Mouse (Mus musculus): Measurements from ENCODE around the gene Lrrc23. TPM values are rescaled to one million over a fixed set of nuclear protein-coding genes. Genes with fewer than 3 reads are reported as not detected.

The Lrrc23 gene
- polyA plus RNA-seq, 1 experiment = 0.13 TPM

DNA sequence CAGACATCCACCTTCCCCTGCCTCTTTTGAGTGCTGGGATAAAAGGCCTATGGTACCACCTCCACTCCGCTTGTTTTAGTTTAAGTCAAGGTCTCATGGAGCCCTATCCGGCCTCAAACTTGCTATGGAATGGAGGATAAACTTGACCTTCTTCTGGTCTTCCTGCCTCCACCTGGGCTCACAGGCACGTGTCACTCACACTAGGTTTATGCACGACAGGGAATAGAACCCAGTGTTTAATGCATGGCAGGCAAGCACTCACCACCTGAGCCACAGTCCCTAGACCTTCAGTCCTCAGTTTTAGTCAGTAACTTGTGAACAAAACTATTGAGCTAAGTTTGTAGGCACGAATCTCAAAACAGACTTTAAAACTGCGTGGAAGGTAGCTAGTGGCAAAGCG, 48.5 kb downstream of the Lrrc23 start:
- no peak overlapping the region for H3K4me3 ChIP-seq
- H3K4me2 ChIP-seq (ENCODE audit: low read depth) = no peak overlapping the region
- H3K27me3 ChIP-seq (ENCODE audit: control insufficient read depth, insufficient read depth, insufficient read length) = no peaks in the 10 kb centered on the region
- H3K36me3 ChIP-seq (ENCODE audit: control insufficient read depth, insufficient read depth) = no peaks in the 10 kb centered on the region
- no peak for TF ChIP-seq MYOD1 (IDR thresholded peaks at IDR 0.05; ENCODE audit: control insufficient read depth in 1 of 3, insufficient read length in 2 of 3, low read depth in 2 of 3)
- no peak for TF ChIP-seq USF1 (IDR thresholded peaks at IDR 0.05; ENCODE audit: low read depth)
- TF ChIP-seq MYOG (IDR thresholded peaks at IDR 0.05; ENCODE audit: control insufficient read depth in 1 of 3, insufficient read depth in 1 of 3, insufficient read length in 2 of 3, low read depth in 2 of 3) = no peak
- TF ChIP-seq POLR2AphosphoS2 (IDR thresholded peaks at IDR 0.05; ENCODE audit: insufficient read length, low read depth) = no peak
- TF ChIP-seq TCF3 (IDR thresholded peaks at IDR 0.05; ENCODE audit: insufficient read length, low read depth) = no peak
- TF ChIP-seq MAX (IDR thresholded peaks at IDR 0.05; ENCODE audit: low read depth) = no peak
- TF ChIP-seq SRF (IDR thresholded peaks at IDR 0.05; ENCODE audit: control insufficient read depth, insufficient read length, low read depth) = no peak
- H3ac ChIP-seq (ENCODE audit: control insufficient read depth, insufficient read length) = no peak overlapping the region
- no peaks in the 10 kb centered on the region for H3K79me2 ChIP-seq (ENCODE audit: control insufficient read depth, insufficient read depth)

DNA sequence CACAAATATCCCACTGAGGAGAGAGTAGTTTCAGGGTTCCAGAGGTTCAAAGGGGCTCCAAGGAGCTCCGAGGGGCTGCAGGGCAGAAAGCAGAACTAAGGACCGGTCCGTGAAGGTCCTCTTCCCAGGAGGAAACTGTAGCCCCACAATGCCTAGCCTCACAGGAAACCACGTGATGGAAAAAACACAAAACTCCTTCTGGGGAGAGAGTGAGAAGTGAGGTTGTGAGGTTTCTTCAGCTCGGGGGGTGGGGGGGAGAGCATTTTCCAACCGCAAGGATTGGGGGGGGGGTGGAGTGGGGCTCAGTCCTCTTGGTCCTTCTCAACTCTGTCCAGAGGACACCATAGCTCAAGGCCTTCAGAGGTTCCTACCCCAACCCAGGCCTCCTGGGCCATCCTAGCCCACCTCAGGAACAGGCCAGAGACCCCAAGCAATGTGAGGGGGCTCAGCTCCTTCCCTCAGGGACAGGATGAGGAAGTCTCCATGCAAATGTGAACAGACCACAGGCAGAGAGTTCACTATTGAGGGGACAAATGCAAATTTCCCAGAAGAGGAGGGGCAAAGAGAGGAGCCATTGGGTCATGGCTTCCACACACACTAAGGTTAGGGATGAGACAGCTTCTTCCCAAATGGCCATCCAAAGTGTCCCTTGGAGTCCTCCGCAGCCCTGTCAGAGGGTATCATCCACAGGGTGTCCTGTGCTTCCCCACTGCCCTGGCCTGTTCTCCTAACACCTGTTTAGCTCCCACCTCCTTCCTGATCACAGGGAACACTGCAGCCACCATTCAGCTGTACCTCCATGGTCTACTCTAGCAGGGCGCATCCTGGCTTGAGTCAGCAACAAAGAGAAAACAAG, 49.4 kb downstream of the Lrrc23 start:
- no peak overlapping the region for H3K4me2 ChIP-seq (ENCODE audit: low read depth)
- no peak for TF ChIP-seq USF1 (IDR thresholded peaks at IDR 0.05; ENCODE audit: low read depth)
- no peak for TF ChIP-seq POLR2AphosphoS2 (IDR thresholded peaks at IDR 0.05; ENCODE audit: insufficient read length, low read depth)
- TF ChIP-seq MYOG (IDR thresholded peaks at IDR 0.05; ENCODE audit: control insufficient read depth in 1 of 3, insufficient read depth in 1 of 3, insufficient read length in 2 of 3, low read depth in 2 of 3) = no peak
- TF ChIP-seq E2F4 (IDR thresholded peaks at IDR 0.05; ENCODE audit: insufficient read depth) = no peak
- no peak for TF ChIP-seq MYOD1 (IDR thresholded peaks at IDR 0.05; ENCODE audit: control insufficient read depth in 1 of 3, insufficient read length in 2 of 3, low read depth in 2 of 3)
- TF ChIP-seq CEBPB (IDR thresholded peaks at IDR 0.05; ENCODE audit: insufficient read depth, poor library complexity, severe bottlenecking) = no peak
- TF ChIP-seq POLR2A (IDR thresholded peaks at IDR 0.05; ENCODE audit: insufficient read length, low read depth) = no peak
- TF ChIP-seq TCF3 (IDR thresholded peaks at IDR 0.05; ENCODE audit: insufficient read length, low read depth) = no peak
- no peaks in the 10 kb centered on the region for H3K79me2 ChIP-seq (ENCODE audit: control insufficient read depth, insufficient read depth)
- no peaks in the 10 kb centered on the region for H3K36me3 ChIP-seq (ENCODE audit: control insufficient read depth, insufficient read depth)
- no peaks in the 10 kb centered on the region for H3K27me3 ChIP-seq (ENCODE audit: control insufficient read depth, insufficient read depth, insufficient read length)
- no peak overlapping the region for H3ac ChIP-seq (ENCODE audit: control insufficient read depth, insufficient read length)
- H3K4me3 ChIP-seq = no peak overlapping the region

DNA sequence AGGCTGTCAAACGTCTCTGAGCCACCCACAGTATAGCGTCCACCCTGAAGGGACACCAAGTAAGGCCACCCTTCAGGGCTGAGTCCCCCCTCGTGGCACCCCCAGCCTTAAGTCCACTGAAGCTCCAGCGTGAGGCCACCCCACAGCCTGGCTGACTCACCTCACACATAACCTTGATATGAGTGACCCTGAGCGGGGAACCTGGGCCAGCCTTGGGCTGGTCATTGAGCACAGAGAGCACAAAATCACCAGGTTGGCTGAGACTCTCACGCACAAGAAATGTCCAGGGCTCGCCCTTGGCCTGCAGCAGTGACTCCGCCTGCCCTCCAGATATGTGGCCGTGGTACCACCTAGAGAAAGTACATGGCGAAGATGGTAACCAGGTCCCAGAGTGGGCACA, 50.9 kb downstream of the Lrrc23 start:
- no peaks in the 10 kb centered on the region for H3K27me3 ChIP-seq (ENCODE audit: control insufficient read depth, insufficient read depth, insufficient read length)
- no peaks in the 10 kb centered on the region for H3K79me2 ChIP-seq (ENCODE audit: control insufficient read depth, insufficient read depth)
- no peak overlapping the region for H3ac ChIP-seq (ENCODE audit: control insufficient read depth, insufficient read length)
- H3K36me3 ChIP-seq (ENCODE audit: control insufficient read depth, insufficient read depth) = no peaks in the 10 kb centered on the region
- no peak overlapping the region for H3K4me3 ChIP-seq
- no peak for TF ChIP-seq POLR2A (IDR thresholded peaks at IDR 0.05; ENCODE audit: insufficient read length, low read depth)
- no peak for TF ChIP-seq CEBPB (IDR thresholded peaks at IDR 0.05; ENCODE audit: insufficient read depth, poor library complexity, severe bottlenecking)
- TF ChIP-seq MYOD1 (IDR thresholded peaks at IDR 0.05; ENCODE audit: control insufficient read depth in 1 of 3, insufficient read length in 2 of 3, low read depth in 2 of 3) = no peak
- no peak for TF ChIP-seq SRF (IDR thresholded peaks at IDR 0.05; ENCODE audit: control insufficient read depth, insufficient read length, low read depth)
- TF ChIP-seq POLR2AphosphoS2 (IDR thresholded peaks at IDR 0.05; ENCODE audit: insufficient read length, low read depth) = no peak
- no peak for TF ChIP-seq MAX (IDR thresholded peaks at IDR 0.05; ENCODE audit: low read depth)
- TF ChIP-seq USF1 (IDR thresholded peaks at IDR 0.05; ENCODE audit: low read depth) = no peak
- TF ChIP-seq E2F4 (IDR thresholded peaks at IDR 0.05; ENCODE audit: insufficient read depth) = no peak
- H3K4me2 ChIP-seq (ENCODE audit: low read depth) = no peak overlapping the region

DNA sequence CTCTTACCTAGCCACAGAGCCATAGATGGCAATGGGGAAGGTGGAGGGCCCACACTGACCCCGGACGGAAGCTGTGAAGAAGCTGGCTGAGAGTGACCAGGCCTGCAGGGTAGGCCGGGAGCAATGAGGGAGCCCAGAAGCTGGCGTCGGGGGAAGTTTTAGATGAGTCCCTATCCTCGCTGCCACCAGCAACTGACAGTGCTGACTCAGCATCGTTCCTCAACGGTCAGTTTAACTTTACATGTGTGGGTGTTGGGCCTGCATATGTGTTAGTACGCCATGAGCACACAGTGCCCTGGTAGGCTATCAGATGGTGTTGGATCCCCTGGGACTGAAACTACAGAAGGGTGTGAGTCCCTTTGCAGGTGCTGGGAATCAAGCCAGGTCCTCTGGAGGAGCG, 55.1 kb downstream of the Lrrc23 start:
- Histone ChIP-seq H3K4me2 (ENCODE audit: low read depth) (no peak overlapping the region), H3K4me3 (no peak overlapping the region), H3ac (ENCODE audit: control insufficient read depth, insufficient read length) (no peak overlapping the region), H3K27me3 (ENCODE audit: control insufficient read depth, insufficient read depth, insufficient read length) (no peaks in the 10 kb centered on the region), H3K79me2 (ENCODE audit: control insufficient read depth, insufficient read depth) (no peaks in the 10 kb centered on the region), H3K36me3 (ENCODE audit: control insufficient read depth, insufficient read depth) (no peaks in the 10 kb centered on the region)
- TF ChIP-seq POLR2AphosphoS2 (IDR thresholded peaks at IDR 0.05; ENCODE audit: insufficient read length, low read depth) = no peak
- TF ChIP-seq SRF (IDR thresholded peaks at IDR 0.05; ENCODE audit: control insufficient read depth, insufficient read length, low read depth) = no peak
- no peak for TF ChIP-seq USF1 (IDR thresholded peaks at IDR 0.05; ENCODE audit: low read depth)
- TF ChIP-seq TCF3 (IDR thresholded peaks at IDR 0.05; ENCODE audit: insufficient read length, low read depth) = no peak
- no peak for TF ChIP-seq CEBPB (IDR thresholded peaks at IDR 0.05; ENCODE audit: insufficient read depth, poor library complexity, severe bottlenecking)
- no peak for TF ChIP-seq REST (IDR thresholded peaks at IDR 0.05; ENCODE audit: insufficient read depth, insufficient read length)
- TF ChIP-seq E2F4 (IDR thresholded peaks at IDR 0.05; ENCODE audit: insufficient read depth) = no peak
- no peak for TF ChIP-seq POLR2A (IDR thresholded peaks at IDR 0.05; ENCODE audit: insufficient read length, low read depth)
- TF ChIP-seq MYOG (IDR thresholded peaks at IDR 0.05; ENCODE audit: control insufficient read depth in 1 of 3, insufficient read depth in 1 of 3, insufficient read length in 2 of 3, low read depth in 2 of 3) = no peak
- no peak for TF ChIP-seq TCF12 (IDR thresholded peaks at IDR 0.05; ENCODE audit: insufficient read depth, poor library complexity, severe bottlenecking)
- no peak for TF ChIP-seq MAX (IDR thresholded peaks at IDR 0.05; ENCODE audit: low read depth)
- no peak for TF ChIP-seq MYOD1 (IDR thresholded peaks at IDR 0.05; ENCODE audit: control insufficient read depth in 1 of 3, insufficient read length in 2 of 3, low read depth in 2 of 3)

DNA sequence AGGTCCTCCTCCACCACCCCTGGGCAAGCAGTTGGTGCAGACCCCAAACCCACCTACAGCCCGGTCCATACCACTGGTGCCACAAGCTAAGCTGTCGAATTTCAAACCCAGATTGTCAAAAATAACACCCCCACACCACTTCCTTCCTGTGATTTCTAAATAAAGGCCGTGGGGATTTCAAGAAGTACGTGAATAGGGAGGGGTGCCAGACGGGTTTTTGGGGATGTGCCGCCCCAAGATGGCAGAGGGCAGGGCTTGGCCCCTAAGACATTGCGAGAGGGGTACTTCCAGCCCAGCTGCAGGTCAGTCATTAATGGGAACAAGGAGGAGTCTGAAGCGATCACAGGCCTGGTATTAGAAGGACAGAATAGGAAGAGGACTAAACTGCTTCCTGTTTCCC, 56.0 kb downstream of the Lrrc23 start:
- TF ChIP-seq POLR2A (IDR thresholded peaks at IDR 0.05; ENCODE audit: insufficient read length, low read depth) = no peak
- TF ChIP-seq E2F4 (IDR thresholded peaks at IDR 0.05; ENCODE audit: insufficient read depth) = no peak
- no peak for TF ChIP-seq REST (IDR thresholded peaks at IDR 0.05; ENCODE audit: insufficient read depth, insufficient read length)
- TF ChIP-seq MYOD1 (IDR thresholded peaks at IDR 0.05; ENCODE audit: control insufficient read depth in 1 of 3, insufficient read length in 2 of 3, low read depth in 2 of 3) = no peak
- TF ChIP-seq TCF3 (IDR thresholded peaks at IDR 0.05; ENCODE audit: insufficient read length, low read depth) = no peak
- no peak for TF ChIP-seq USF1 (IDR thresholded peaks at IDR 0.05; ENCODE audit: low read depth)
- no peak for TF ChIP-seq SRF (IDR thresholded peaks at IDR 0.05; ENCODE audit: control insufficient read depth, insufficient read length, low read depth)
- no peak for TF ChIP-seq TCF12 (IDR thresholded peaks at IDR 0.05; ENCODE audit: insufficient read depth, poor library complexity, severe bottlenecking)
- no peak for TF ChIP-seq MAX (IDR thresholded peaks at IDR 0.05; ENCODE audit: low read depth)
- TF ChIP-seq MYOG (IDR thresholded peaks at IDR 0.05; ENCODE audit: control insufficient read depth in 1 of 3, insufficient read depth in 1 of 3, insufficient read length in 2 of 3, low read depth in 2 of 3) = no peak
- no peak for TF ChIP-seq CEBPB (IDR thresholded peaks at IDR 0.05; ENCODE audit: insufficient read depth, poor library complexity, severe bottlenecking)
- TF ChIP-seq POLR2AphosphoS2 (IDR thresholded peaks at IDR 0.05; ENCODE audit: insufficient read length, low read depth) = no peak

More for the DNA sequence above, 56.0 kb downstream of the Lrrc23 start:
- H3K79me2 ChIP-seq (ENCODE audit: control insufficient read depth, insufficient read depth) = no peaks in the 10 kb centered on the region
- H3K4me2 ChIP-seq (ENCODE audit: low read depth) = no peak overlapping the region
- no peak overlapping the region for H3K4me3 ChIP-seq
- no peaks in the 10 kb centered on the region for H3K36me3 ChIP-seq (ENCODE audit: control insufficient read depth, insufficient read depth)
- no peak overlapping the region for H3ac ChIP-seq (ENCODE audit: control insufficient read depth, insufficient read length)
- no peaks in the 10 kb centered on the region for H3K27me3 ChIP-seq (ENCODE audit: control insufficient read depth, insufficient read depth, insufficient read length)

All from myocyte (in vitro differentiated cells).